Mouse (Mus musculus) heart, embryonic 15.5 days (tissue): ENCODE data around the gene Hcfc1r1. TPM values are rescaled to one million over a fixed set of nuclear protein-coding genes. Genes with fewer than 3 reads are reported as not detected.
A peak's percentile ranks its signal among the peaks of the same experiment; 100 is the strongest.

Experiments
- ATAC-seq: fragments of 200-750 bp; cut with Nextera tagmentation; replicated peaks from 2 replicates; pipeline ENCODE4 v1.8.0; 2017; ENCODE audit warnings: low read depth, moderate TSS enrichment; ENCODE audit not compliant: insufficient number of reproducible peaks, insufficient read depth, low FRiP score
- H3K27ac ChIP-seq: fragments of 300-500 bp; sonication (generic); 2 replicates; pipeline ENCODE4 v1.5.1; 2015; ENCODE audit warnings: mild to moderate bottlenecking, inconsistent platforms
- H3K27me3 ChIP-seq: fragments of 300-500 bp; sonication (generic); 2 replicates; pipeline ENCODE4 v1.6.1; 2015; ENCODE audit warnings: inconsistent platforms
- H3K36me3 ChIP-seq: fragments of 300-500 bp; sonication (generic); 2 replicates; pipeline ENCODE4 v1.6.1; 2015; ENCODE audit warnings: mild to moderate bottlenecking, inconsistent platforms
- H3K4me1 ChIP-seq: fragments of 300-500 bp; sonication (generic); replicated peaks from 2 replicates; pipeline ENCODE4 v1.6.1; 2015; ENCODE audit warnings: inconsistent platforms
- H3K4me2 ChIP-seq: fragments of 300-500 bp; sonication (generic); 2 replicates; pipeline ENCODE4 v1.6.1; 2015; ENCODE audit warnings: inconsistent platforms, mild to moderate bottlenecking, moderate library complexity
- H3K4me3 ChIP-seq: fragments of 300-500 bp; sonication (generic); 2 replicates; pipeline ENCODE4 v1.5.1; 2015; ENCODE audit warnings: mild to moderate bottlenecking, inconsistent platforms
- H3K9ac ChIP-seq: fragments of 300-500 bp; sonication (generic); 2 replicates; pipeline ENCODE4 v1.6.1; 2015; ENCODE audit warnings: mild to moderate bottlenecking, inconsistent platforms
- H3K9me3 ChIP-seq: fragments of 300-500 bp; sonication (generic); replicated peaks from 2 replicates; pipeline ENCODE4 v1.6.1; 2016; ENCODE audit warnings: inconsistent platforms
- WGBS: fragments of 180-500 bp; shearing (Covaris S2); methylation state at CpG from one replicate; pipeline ENCODE4 v1.1.7; 2015; ENCODE audit warnings: mixed read lengths; 5-methylcytosine and 5-hydroxymethylcytosine counted together
- polyA plus RNA-seq: library from polyadenylated mRNA; unstranded; fragments of >200 nt; fragmentation: Nextera tagmentation; extraction: Ambion mirVana; gene quantifications from 2 replicates; pipeline ENCODE4 v1.2.1, GENCODE M21; 2015

Hcfc1r1 gene
- polyA plus RNA-seq, 1 experiment from 2014 or later: 282 TPM

DNA sequence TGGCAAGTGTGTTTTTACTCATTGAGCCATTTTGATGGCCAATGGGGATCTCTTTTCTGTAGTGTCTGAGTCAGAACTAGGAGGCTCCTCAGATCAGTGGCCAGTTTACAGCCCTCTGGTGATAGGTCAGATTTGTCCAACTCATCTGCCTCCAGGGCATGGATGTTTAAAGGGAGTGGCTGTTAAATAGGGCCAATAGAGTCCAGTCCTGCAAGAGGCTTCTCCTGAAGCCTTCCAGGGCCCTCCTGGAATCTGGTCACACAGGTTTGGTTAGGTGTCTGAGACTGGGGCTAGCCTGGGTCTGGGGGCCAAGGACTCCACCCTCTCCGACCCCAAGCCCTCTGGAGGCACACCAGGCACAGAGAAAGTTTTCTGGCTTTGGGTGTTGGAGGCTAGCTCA, 21.1 kb downstream of the Hcfc1r1 start:
- ATAC-seq: no peak
- no peaks in the 10 kb centered on the region for H3K36me3 ChIP-seq
- H3K27me3 ChIP-seq: peaks cover 23% of the 10 kb centered on the region
- no peaks in the 10 kb centered on the region for H3K9me3 ChIP-seq
- H3K27ac ChIP-seq: no peak overlapping the region
- no peak overlapping the region for H3K9ac ChIP-seq
- H3K4me1 ChIP-seq: peaks cover 4% of the 10 kb centered on the region
- no peak overlapping the region for H3K4me2 ChIP-seq
- 70% methylated on average over 1 of the region's 1 CpGs for WGBS
- H3K4me3 ChIP-seq: no peak overlapping the region

DNA sequence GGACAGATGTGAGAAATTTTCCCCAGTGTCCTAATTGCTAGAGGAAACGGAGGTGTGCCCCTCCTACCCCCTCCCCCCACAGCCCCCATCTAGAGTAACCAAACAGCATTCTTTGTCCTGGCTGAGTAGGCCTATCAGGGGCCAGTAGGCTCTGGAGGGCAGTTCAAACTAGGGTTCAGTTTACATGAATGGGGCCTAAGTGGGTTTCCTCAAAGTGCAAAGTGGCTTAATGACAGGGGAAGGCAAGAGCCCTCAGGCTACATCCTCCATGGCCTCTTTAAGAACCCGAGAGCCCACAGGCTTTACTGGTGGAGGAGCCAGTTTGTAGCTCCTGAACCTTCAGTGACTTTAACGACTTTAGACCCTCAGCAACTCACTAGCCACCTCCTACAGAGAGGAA, 22.4 kb downstream of the Hcfc1r1 start:
- no peaks in the 10 kb centered on the region for H3K36me3 ChIP-seq
- peaks cover 9% of the 10 kb centered on the region for H3K4me1 ChIP-seq
- WGBS: 20% methylated on average over 3 of the region's 3 CpGs
- H3K27ac ChIP-seq: no peak overlapping the region
- H3K27me3 ChIP-seq: peaks cover 33% of the 10 kb centered on the region
- no peak for ATAC-seq
- H3K4me3 ChIP-seq: no peak overlapping the region
- H3K4me2 ChIP-seq: no peak overlapping the region
- no peak overlapping the region for H3K9ac ChIP-seq
- H3K9me3 ChIP-seq: no peaks in the 10 kb centered on the region

DNA sequence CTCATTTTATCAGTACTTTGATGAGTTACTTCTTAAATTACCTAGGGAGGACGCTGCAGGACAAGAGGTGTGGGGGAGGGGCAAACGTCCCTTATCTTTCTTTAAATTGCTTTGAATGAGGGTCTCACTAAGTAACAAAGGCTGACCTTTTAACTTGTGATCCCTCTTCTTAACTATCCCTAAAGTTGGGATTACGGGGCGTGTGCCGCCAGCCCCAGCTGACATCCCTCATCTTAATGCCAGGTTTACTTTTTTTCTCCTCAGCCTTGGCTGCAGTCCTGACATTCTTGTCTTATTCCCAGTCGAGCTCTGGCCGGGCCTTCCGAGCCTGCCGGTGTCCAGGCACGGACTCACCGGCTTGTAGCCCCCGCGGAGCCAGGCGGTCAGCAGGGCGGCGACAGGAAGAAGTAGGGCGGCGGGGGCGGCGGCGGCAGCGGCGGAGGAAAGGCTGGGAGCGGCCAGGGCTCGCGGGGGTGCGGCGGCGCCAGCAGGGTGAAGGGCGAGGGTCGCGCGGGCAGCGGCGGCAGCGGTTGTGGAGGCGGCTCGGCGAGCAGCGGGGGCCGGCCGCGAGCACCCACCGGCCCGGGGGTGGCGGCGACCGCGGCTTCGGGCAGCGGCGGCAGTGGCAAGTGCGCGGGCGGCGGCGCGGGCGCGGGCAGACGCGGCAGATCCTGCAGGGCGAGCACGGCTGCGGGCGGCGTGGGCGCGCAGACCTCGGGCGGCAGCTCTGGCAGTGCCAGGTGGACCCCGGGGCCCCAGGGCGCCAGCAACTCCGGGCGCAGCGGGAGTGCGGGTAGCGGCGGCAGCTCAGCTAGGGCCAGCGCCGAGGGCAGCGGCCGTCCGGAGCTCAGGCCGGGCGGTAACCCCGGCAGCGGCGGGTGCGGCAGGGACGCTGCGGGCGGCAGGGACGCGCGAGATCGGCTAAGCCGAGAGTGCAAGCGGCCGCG, 26.0 kb downstream of the Hcfc1r1 start:
- ATAC-seq: 0 out of 2 replicates have a peak, but pooled peaks have one; percentile 21
- Histone ChIP-seq H3K27ac (no peak overlapping the region), H3K4me2 (peak overlapping the region; percentile 99), H3K9me3 (no peaks in the 10 kb centered on the region), H3K4me1 (peaks cover 9% of the 10 kb centered on the region), H3K36me3 (no peaks in the 10 kb centered on the region), H3K9ac (peak overlapping the region; percentile 60), H3K27me3 (peaks cover 49% of the 10 kb centered on the region), H3K4me3 (peak overlapping the region; percentile 64)
- WGBS: under 1% methylated on average over 100 of the region's 101 CpGs

DNA sequence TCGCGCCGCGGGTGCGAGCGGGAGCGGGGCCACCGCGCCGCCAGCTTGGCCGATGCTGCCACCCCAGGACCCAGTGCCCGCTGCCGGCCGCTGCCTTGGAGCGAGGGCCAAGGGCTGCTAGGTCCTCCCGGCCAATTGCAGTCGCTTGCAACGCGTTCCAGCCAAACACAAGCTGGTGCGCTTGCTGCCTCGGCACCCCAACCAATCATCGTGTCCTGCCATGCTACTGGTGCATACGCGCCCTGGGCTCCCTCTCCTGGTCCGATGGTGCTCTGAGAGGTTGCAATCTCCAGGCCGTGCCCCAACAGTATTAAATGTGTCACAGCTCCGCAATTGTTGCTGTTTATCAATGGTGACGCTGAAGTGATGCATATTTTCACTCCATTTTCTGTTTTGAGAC, 26.7 kb downstream of the Hcfc1r1 start:
- no peak overlapping the region for H3K27ac ChIP-seq
- H3K4me3 ChIP-seq: peak overlapping the region; percentile 64
- H3K27me3 ChIP-seq: peaks cover 49% of the 10 kb centered on the region
- H3K36me3 ChIP-seq: no peaks in the 10 kb centered on the region
- peak overlapping the region; percentile 60 for H3K9ac ChIP-seq
- ATAC-seq: peak; percentile 95
- WGBS: under 1% methylated on average over 28 of the region's 28 CpGs
- peaks cover 9% of the 10 kb centered on the region for H3K4me1 ChIP-seq
- peak overlapping the region; percentile 99 for H3K4me2 ChIP-seq
- no peaks in the 10 kb centered on the region for H3K9me3 ChIP-seq

DNA sequence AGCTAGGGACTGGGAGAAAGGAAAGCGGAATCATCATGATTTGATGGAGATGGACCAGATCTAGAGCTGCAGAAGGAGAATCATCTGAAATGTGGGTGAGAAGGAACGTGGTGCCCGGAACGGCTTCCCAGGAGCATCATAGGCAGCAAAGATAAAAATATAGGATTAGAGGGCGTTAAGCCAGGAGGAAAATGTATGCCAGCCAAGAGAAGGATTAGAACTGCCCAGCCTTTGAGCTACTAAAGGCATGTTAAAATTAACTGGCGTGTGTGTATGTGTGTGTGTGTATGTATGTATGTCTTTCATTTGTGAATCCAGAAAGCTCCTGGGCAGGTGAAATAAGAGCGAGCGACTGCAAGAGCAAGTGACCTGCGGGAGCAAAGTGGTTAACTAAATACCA, 29.9 kb downstream of the Hcfc1r1 start:
- peaks cover 9% of the 10 kb centered on the region for H3K4me1 ChIP-seq
- no peaks in the 10 kb centered on the region for H3K9me3 ChIP-seq
- WGBS: 72% methylated on average over 9 of the region's 9 CpGs
- no peak overlapping the region for H3K4me3 ChIP-seq
- H3K27me3 ChIP-seq: peaks cover 43% of the 10 kb centered on the region
- no peak for ATAC-seq
- H3K27ac ChIP-seq: no peak overlapping the region
- no peak overlapping the region for H3K9ac ChIP-seq
- H3K4me2 ChIP-seq: no peak overlapping the region
- no peaks in the 10 kb centered on the region for H3K36me3 ChIP-seq

DNA sequence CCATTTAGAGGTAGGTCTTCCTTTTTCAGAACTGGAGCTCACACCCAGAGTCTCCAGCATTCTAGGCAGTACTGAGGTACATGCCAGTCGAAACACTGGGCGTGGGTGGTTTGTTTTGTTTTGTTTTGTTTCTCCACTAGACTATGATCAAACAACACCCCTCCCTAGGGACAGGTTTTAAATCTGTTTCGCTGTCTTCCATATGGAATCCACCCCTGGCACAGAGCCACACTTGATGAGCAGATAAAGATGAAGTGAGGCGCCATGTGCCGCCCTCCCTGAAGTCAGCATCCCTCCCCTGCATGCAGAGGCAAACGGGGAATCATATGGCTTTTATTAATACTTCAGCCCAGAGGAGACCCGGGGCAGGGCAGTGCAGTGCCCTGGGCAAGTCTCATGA, 31.3 kb downstream of the Hcfc1r1 start:
- H3K27me3 ChIP-seq: peaks cover 29% of the 10 kb centered on the region
- H3K4me3 ChIP-seq: no peak overlapping the region
- no peaks in the 10 kb centered on the region for H3K36me3 ChIP-seq
- ATAC-seq: no peak
- H3K9me3 ChIP-seq: no peaks in the 10 kb centered on the region
- no peak overlapping the region for H3K27ac ChIP-seq
- peaks cover 3% of the 10 kb centered on the region for H3K4me1 ChIP-seq
- H3K4me2 ChIP-seq: no peak overlapping the region
- no peak overlapping the region for H3K9ac ChIP-seq
- 52% methylated on average over 7 of the region's 7 CpGs for WGBS

DNA sequence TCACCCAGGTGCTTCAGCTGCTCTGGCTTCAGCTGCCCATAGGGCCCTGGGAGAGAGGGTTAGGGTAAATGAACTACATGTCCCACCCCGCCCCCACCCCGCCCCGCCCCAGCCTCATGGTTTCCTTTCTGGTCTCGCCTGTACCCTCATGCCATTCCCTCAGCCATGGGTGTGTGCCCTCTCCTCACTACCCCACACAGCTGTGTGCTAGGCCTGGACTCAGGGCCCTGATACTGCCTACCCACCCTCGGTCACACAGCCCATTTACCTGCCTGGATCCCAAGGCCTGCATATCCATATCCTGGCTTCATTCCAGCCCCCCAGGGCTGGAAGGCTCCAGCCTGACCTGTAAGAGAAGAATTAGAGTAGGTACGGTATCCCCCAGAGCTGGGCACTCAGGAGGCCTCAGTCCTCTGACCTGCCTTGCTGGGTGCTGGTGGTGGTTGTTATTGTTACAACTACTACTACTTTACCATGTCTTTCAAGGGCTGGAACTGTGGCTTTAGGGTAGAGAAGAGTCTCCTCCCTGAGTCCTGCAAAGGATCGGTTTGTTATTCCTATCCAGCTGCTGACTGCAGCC, 32.2 kb downstream of the Hcfc1r1 start:
- Histone ChIP-seq H3K4me1 (no peaks in the 10 kb centered on the region), H3K27ac (no peak overlapping the region), H3K27me3 (peaks cover 27% of the 10 kb centered on the region), H3K4me2 (no peak overlapping the region), H3K9me3 (no peaks in the 10 kb centered on the region), H3K9ac (no peak overlapping the region), H3K36me3 (no peaks in the 10 kb centered on the region), H3K4me3 (no peak overlapping the region)
- no peak for ATAC-seq
- WGBS: 70% methylated on average over 7 of the region's 7 CpGs

DNA sequence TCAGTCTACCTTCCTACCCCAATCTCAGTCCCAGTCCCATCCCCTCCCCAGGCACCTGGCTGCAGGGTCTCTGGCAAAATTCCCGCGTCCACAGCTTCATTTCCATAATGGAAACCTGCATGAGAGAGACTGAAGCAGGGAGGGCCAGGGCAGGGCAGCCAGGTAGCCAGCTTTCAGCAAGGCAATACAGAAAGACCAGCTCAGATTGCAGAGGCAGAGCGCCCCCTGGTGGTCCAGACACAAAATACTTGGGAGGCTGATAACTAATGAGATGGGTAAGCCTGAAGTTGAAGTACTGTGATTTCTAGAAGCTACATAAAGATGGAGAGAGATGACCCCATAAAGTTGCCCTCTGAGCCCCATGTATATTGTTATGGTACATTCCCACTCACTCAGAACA, 32.8 kb downstream of the Hcfc1r1 start:
- H3K4me2 ChIP-seq: no peak overlapping the region
- no peaks in the 10 kb centered on the region for H3K36me3 ChIP-seq
- WGBS: 2% methylated on average over 3 of the region's 3 CpGs
- no peaks in the 10 kb centered on the region for H3K9me3 ChIP-seq
- H3K9ac ChIP-seq: no peak overlapping the region
- H3K4me1 ChIP-seq: no peaks in the 10 kb centered on the region
- no peak overlapping the region for H3K4me3 ChIP-seq
- H3K27me3 ChIP-seq: peaks cover 21% of the 10 kb centered on the region
- ATAC-seq: 0 out of 2 replicates have a peak, but pooled peaks have one; percentile 16
- no peak overlapping the region for H3K27ac ChIP-seq

DNA sequence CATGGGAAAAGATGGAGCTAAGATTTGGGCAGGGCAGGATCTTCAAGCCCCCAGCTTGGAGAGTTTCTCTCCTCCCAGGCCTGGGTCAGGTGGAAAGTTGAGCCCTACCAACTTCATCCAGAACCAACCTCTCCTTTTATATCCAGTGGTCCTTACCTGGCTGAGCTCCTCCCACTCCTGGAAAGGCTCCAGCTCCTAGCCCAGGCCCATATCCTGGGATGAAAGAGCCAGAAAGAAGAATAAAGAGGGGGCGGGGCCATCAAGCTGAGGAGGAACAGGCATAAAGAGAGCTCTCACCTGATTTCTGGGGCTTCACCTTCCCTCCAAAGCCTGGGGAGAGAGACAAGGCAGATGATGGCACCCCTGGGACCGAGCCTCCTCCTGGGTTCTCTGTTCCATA, 43.6 kb downstream of the Hcfc1r1 start:
- no peak overlapping the region for H3K9ac ChIP-seq
- no peaks in the 10 kb centered on the region for H3K36me3 ChIP-seq
- H3K27me3 ChIP-seq: 0 out of 2 replicates have a peak, but pooled peaks cover 3% of the 10 kb centered on the region
- H3K27ac ChIP-seq: no peak overlapping the region
- H3K4me2 ChIP-seq: no peak overlapping the region
- H3K4me1 ChIP-seq: no peaks in the 10 kb centered on the region
- no peak for ATAC-seq
- no peak overlapping the region for H3K4me3 ChIP-seq
- no peaks in the 10 kb centered on the region for H3K9me3 ChIP-seq
- 58% methylated on average over 2 of the region's 2 CpGs for WGBS

DNA sequence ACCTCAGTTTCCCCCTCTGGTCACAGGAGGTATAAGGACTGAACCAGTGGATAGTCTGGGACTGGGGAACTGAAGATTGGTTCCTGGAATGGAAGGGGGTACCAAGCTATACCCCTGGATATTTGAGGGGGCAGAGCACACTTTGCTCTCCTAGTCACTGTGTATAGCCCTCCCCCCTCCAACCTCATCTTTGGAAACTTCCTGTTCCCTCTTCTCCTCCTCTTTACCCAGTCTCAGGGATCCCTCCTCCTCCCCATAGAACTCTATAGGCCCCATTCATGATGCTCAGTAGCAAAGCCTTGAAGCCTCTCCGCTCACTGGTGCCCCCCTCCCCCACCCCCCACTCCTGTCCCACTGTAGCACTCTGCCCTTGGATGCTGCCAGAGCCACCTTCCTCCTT, 46.1 kb downstream of the Hcfc1r1 start:
- H3K9me3 ChIP-seq: no peaks in the 10 kb centered on the region
- 0 out of 2 replicates have a peak, but pooled peaks cover 3% of the 10 kb centered on the region for H3K27me3 ChIP-seq
- H3K4me2 ChIP-seq: no peak overlapping the region
- no peaks in the 10 kb centered on the region for H3K36me3 ChIP-seq
- ATAC-seq: no peak
- no peak overlapping the region for H3K4me3 ChIP-seq
- WGBS: 22% methylated on average over 1 of the region's 1 CpGs
- no peak overlapping the region for H3K27ac ChIP-seq
- no peak overlapping the region for H3K9ac ChIP-seq
- no peaks in the 10 kb centered on the region for H3K4me1 ChIP-seq

DNA sequence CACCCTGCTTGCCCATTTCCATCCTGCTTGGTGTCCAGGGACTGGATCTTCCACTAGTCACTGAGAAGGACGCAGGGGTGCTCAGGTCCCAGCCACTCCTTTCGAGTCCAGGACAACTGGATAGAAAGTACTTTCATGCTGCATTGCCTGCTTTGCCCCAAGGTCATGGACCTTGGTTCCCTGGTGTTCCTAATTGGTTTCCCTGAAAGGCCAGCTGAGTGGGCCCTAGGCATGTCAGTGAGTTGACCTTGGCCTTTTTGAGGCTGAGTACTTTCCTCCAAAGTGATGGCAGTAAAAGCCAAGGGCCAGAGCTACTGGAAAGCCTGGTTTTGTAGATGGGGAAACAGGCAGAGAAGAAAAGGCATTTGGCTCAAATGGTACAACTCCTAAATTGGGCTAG, 48.5 kb downstream of the Hcfc1r1 start:
- Histone ChIP-seq H3K4me3 (no peak overlapping the region), H3K27ac (no peak overlapping the region), H3K27me3 (0 out of 2 replicates have a peak, but pooled peaks cover 3% of the 10 kb centered on the region), H3K4me2 (no peak overlapping the region), H3K9me3 (no peaks in the 10 kb centered on the region), H3K9ac (no peak overlapping the region), H3K4me1 (peaks cover 8% of the 10 kb centered on the region), H3K36me3 (no peaks in the 10 kb centered on the region)
- no peak for ATAC-seq
- WGBS: 80% methylated on average over 2 of the region's 2 CpGs
